Mouse (Mus musculus) olfactory bulb, adult 2 months (tissue): Measurements from ENCODE around the gene Ap2m1.
A peak's percentile ranks its signal among the peaks of the same experiment; 100 is the strongest.

Experiments used
- CTCF ChIP-seq: fragments of 200-500 bp; IDR thresholded peaks from 2 replicates; pipeline ENCODE4 v1.5.1; 2012; ENCODE audit warnings: low read depth, mild to moderate bottlenecking, low read length, moderate library complexity; ENCODE audit not compliant: insufficient read depth
- POLR2A ChIP-seq: fragments of 200-500 bp; IDR thresholded peaks from 2 replicates; pipeline ENCODE4 v1.6.1; 2012; ENCODE audit warnings: mild to moderate bottlenecking, low read depth, low read length, moderate library complexity; ENCODE audit not compliant: insufficient read depth

GRCm38 (mm10) chr16:20589939-20590679 lies 54.8 kb downstream of the Ap2m1 start:
- 0 out of 2 replicates have a peak, but pooled peaks have one; percentile 30 for TF ChIP-seq POLR2A
- no peak for TF ChIP-seq CTCF
